Mouse (Mus musculus) lung, embryonic 16.5 days (tissue): ENCODE data around the gene Rtel1. TPM values are rescaled to one million over a fixed set of nuclear protein-coding genes. Genes with fewer than 3 reads are reported as not detected.

Source experiments
- ATAC-seq: fragments of 200-750 bp; cut with Nextera tagmentation; 2 replicates; pipeline ENCODE4 v1.8.0; 2017; ENCODE audit warnings: low read depth, mild to moderate bottlenecking, moderate library complexity
- H3K27ac ChIP-seq: fragments of 300-500 bp; sonication (generic); 2 replicates; pipeline ENCODE4 v1.5.1; 2014; ENCODE audit warnings: mild to moderate bottlenecking, control low read depth, low read length
- H3K27me3 ChIP-seq: fragments of 300-500 bp; sonication (generic); 2 replicates; pipeline ENCODE4 v1.6.1; 2014; ENCODE audit warnings: low read depth, low read length, mixed read lengths; ENCODE audit not compliant: control insufficient read depth, insufficient read depth
- H3K36me3 ChIP-seq: fragments of 300-500 bp; sonication (generic); 2 replicates; pipeline ENCODE4 v1.6.1; 2014; ENCODE audit warnings: low read length; ENCODE audit not compliant: control insufficient read depth, insufficient read depth
- H3K4me1 ChIP-seq: fragments of 300-500 bp; sonication (generic); replicated peaks from 2 replicates; pipeline ENCODE4 v1.6.1; 2014; ENCODE audit warnings: low read length, mixed read lengths; ENCODE audit not compliant: control insufficient read depth, insufficient read depth
- H3K4me2 ChIP-seq: fragments of 300-500 bp; sonication (generic); 2 replicates; pipeline ENCODE4 v1.6.1; 2014; ENCODE audit warnings: low read depth, low read length, control low read depth
- H3K4me3 ChIP-seq: fragments of 300-500 bp; sonication (generic); 2 replicates; pipeline ENCODE4 v1.5.1; 2014; ENCODE audit warnings: mild to moderate bottlenecking, low read length, control low read depth
- H3K9ac ChIP-seq: fragments of 300-500 bp; sonication (generic); 2 replicates; pipeline ENCODE4 v1.6.1; 2014; ENCODE audit warnings: low read length, control low read depth
- H3K9me3 ChIP-seq: fragments of 300-500 bp; sonication (generic); 2 replicates; pipeline ENCODE4 v1.6.1; 2016; ENCODE audit warnings: low read length; ENCODE audit not compliant: control insufficient read depth
- WGBS: fragments of 180-500 bp; shearing (Covaris S2); extraction: QIAGEN DNeasy Blood & Tissue Kit; methylation state at CpG from one replicate; pipeline ENCODE4 v1.1.7; 2014; 5-methylcytosine and 5-hydroxymethylcytosine counted together
- polyA plus RNA-seq: library from polyadenylated mRNA; unstranded; fragments of >200 nt; fragmentation: Nextera tagmentation; extraction: Ambion mirVana; gene quantifications from 2 replicates; pipeline ENCODE4 v1.2.1, GENCODE M21; 2015

Rtel1 gene
- polyA plus RNA-seq, 1 experiment from 2014 or later = 47.8 TPM

DNA sequence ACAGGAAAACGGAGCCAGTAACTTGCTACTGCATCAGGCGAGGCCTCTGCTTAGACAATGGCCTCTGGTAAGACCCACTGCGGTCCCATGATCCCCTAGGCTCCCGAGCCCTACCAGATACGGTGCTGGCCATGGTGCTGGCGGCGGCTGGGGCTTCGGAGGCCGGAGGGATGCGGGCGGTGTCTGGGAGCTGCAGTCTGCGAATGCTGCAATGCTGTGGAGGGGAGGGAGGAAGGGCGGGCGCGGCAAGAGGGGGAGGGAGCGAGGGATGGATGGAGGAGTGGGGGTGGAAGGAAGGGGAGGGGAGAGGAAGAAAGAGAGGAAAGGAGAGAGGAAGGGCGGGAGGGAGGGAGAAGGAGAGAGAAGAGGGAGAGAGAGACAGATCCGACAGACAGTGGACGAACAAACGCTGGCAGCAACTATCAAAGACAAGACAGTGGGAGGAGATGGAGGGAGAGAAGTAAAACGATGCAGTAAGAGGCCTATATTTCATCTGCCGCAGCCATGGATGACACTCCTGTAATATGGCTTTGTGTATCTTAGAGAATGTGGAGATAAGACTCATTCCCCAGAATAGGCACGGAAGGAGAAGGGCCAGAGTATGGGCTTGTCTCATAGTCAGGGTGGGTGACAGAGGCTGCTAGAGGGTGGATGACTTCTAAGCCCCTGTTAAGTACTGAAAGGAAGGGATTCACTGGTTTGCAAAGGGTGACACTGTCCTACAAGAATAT, 5.3 kb upstream of the Rtel1 start, which contains the start of gene Stmn3:
TSS of gene Stmn3 (minus strand) at position 421 of the 731 bp plus-strand sequence.
- H3K36me3 ChIP-seq = no peaks in the 10 kb centered on the region
- peaks cover 32% of the 10 kb centered on the region for H3K27me3 ChIP-seq
- peaks cover 5% of the 10 kb centered on the region; the same call in 1 of the 2 replicates for H3K4me1 ChIP-seq
- H3K4me3 ChIP-seq = no peak within 1 kb of the TSS
- no peak within 1 kb of the TSS for H3K9ac ChIP-seq
- no peak within 1 kb of the TSS; the same call in 1 of the 2 replicates for H3K4me2 ChIP-seq
- H3K9me3 ChIP-seq = no peaks in the 10 kb centered on the region
- H3K27ac ChIP-seq = no peak within 1 kb of the TSS
- 5% methylated on average over 23 of the region's 23 CpGs for WGBS
- peak; percentile 57 for ATAC-seq

DNA sequence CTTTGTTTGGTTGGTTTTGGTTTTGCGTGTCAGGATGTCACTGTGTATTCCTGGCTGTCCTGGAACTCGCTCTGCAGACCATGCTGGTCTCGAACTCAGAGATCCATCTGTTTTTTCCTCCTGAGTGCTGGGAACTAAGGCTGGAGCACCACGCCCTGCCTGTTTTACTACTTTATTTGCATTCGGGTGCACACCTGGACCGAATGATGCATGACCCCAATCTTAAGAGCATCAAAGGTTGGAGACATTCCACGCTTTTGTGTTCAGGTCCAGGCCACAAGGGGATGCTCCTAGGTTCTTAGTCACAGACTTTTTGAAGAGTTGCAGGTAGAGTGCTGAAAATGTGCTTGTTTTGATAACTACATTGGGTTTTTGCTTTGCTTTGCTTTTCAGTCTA, 562 bp downstream of the Rtel1 start:
- Histone ChIP-seq H3K36me3 (peaks cover 28% of the 10 kb centered on the region), H3K4me3 (peak overlapping the region; percentile 71), H3K4me2 (peak overlapping the region; percentile 77), H3K27me3 (no peaks in the 10 kb centered on the region), H3K4me1 (peaks cover 8% of the 10 kb centered on the region), H3K9ac (peak overlapping the region; percentile 70), H3K9me3 (no peaks in the 10 kb centered on the region), H3K27ac (peak overlapping the region; percentile 78; the same call in 1 of the 2 replicates)
- peak; percentile 24 for ATAC-seq
- WGBS = 8% methylated on average over 7 of the region's 7 CpGs

GRCm38 (mm10) chr2:181322136-181322535, 2.6 kb downstream of the Rtel1 start:
- no peak overlapping the region for H3K4me3 ChIP-seq
- WGBS = 81% methylated on average over 5 of the region's 5 CpGs

GRCm38 (mm10) chr2:181326098-181326497, 6.6 kb downstream of the Rtel1 start:
- no peak overlapping the region for H3K4me3 ChIP-seq
- peaks cover 53% of the 10 kb centered on the region for H3K36me3 ChIP-seq
- ATAC-seq = no peak
- H3K9ac ChIP-seq = no peak overlapping the region
- no peaks in the 10 kb centered on the region for H3K27me3 ChIP-seq
- H3K27ac ChIP-seq = no peak overlapping the region
- H3K4me1 ChIP-seq = no peaks in the 10 kb centered on the region
- no peak overlapping the region for H3K4me2 ChIP-seq
- WGBS = 90% methylated on average over 2 of the region's 2 CpGs
- H3K9me3 ChIP-seq = no peaks in the 10 kb centered on the region

More at GRCm38 (mm10) chr2:181322136-181322535, 2.6 kb downstream of the Rtel1 start:
- Histone ChIP-seq H3K4me2 (no peak overlapping the region), H3K27me3 (no peaks in the 10 kb centered on the region), H3K27ac (no peak overlapping the region), H3K9me3 (no peaks in the 10 kb centered on the region), H3K4me1 (peaks cover 8% of the 10 kb centered on the region), H3K9ac (no peak overlapping the region), H3K36me3 (peaks cover 33% of the 10 kb centered on the region)
- ATAC-seq = no peak

DNA sequence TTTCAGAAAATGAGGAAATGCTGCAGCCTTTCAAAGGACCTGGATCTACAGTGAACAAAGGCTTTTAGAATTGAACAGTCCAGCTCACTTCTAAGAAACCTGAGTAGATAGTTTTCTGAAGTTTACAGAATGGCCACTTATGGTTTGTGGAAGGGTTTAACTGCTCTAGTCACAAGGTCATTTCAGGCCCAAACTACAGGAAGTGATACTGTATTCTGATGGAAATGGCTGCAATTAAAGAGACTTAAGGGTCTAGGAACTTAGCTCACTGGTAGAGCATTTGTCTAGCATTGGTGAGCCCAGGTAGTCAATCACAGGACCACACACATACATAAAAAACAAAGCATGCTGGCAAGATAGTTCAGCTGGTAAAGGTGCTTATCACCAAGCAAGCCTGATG, 13.0 kb downstream of the Rtel1 start:
- ATAC-seq = no peak
- no peak overlapping the region for H3K9ac ChIP-seq
- H3K4me1 ChIP-seq = no peaks in the 10 kb centered on the region
- no peaks in the 10 kb centered on the region for H3K9me3 ChIP-seq
- no peak overlapping the region for H3K27ac ChIP-seq
- H3K4me3 ChIP-seq = no peak overlapping the region
- H3K4me2 ChIP-seq = no peak overlapping the region
- no peaks in the 10 kb centered on the region for H3K27me3 ChIP-seq
- peaks cover 36% of the 10 kb centered on the region for H3K36me3 ChIP-seq

GRCm38 (mm10) chr2:181334023-181334422, 14.5 kb downstream of the Rtel1 start:
- Histone ChIP-seq H3K27me3 (no peaks in the 10 kb centered on the region), H3K4me3 (no peak overlapping the region), H3K4me1 (no peaks in the 10 kb centered on the region), H3K9me3 (no peaks in the 10 kb centered on the region), H3K9ac (no peak overlapping the region), H3K27ac (no peak overlapping the region), H3K4me2 (no peak overlapping the region), H3K36me3 (peaks cover 27% of the 10 kb centered on the region)
- WGBS = 48% methylated on average over 3 of the region's 3 CpGs
- ATAC-seq = peak; percentile 38; the same call in 1 of the 2 replicates

GRCm38 (mm10) chr2:181340426-181340825, 20.9 kb downstream of the Rtel1 start:
- peaks cover 25% of the 10 kb centered on the region for H3K36me3 ChIP-seq
- no peak overlapping the region for H3K4me2 ChIP-seq
- no peaks in the 10 kb centered on the region for H3K9me3 ChIP-seq
- H3K27me3 ChIP-seq = no peaks in the 10 kb centered on the region
- no peak overlapping the region for H3K27ac ChIP-seq
- H3K4me3 ChIP-seq = no peak overlapping the region
- no peak for ATAC-seq
- H3K9ac ChIP-seq = no peak overlapping the region
- WGBS = 82% methylated on average over 4 of the region's 4 CpGs
- no peaks in the 10 kb centered on the region for H3K4me1 ChIP-seq

DNA sequence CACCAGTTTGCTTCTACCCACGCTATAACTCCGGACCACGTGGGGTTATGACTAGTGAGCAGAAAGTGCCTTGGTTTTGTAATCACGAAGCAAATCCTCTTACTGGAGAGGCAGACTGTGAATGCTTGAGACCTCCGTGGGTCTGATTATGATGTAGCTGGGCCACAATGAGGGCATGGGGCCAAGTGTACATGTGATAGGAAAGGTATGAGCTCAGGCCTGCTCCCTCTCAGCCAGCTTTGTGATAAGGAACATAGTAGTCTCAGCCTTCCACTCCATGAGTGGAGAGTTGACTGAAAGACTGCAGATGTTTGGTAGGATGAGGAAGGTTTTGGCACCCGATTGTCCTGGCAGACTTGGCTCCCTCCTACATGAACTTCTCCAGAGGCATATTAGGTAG, 23.2 kb downstream of the Rtel1 start:
- H3K9ac ChIP-seq = no peak overlapping the region
- H3K9me3 ChIP-seq = no peaks in the 10 kb centered on the region
- H3K27ac ChIP-seq = no peak overlapping the region
- H3K4me2 ChIP-seq = no peak overlapping the region
- no peak for ATAC-seq
- no peaks in the 10 kb centered on the region for H3K27me3 ChIP-seq
- H3K4me3 ChIP-seq = no peak overlapping the region
- peaks cover 19% of the 10 kb centered on the region for H3K36me3 ChIP-seq
- 89% methylated on average over 6 of the region's 6 CpGs for WGBS
- no peaks in the 10 kb centered on the region for H3K4me1 ChIP-seq

DNA sequence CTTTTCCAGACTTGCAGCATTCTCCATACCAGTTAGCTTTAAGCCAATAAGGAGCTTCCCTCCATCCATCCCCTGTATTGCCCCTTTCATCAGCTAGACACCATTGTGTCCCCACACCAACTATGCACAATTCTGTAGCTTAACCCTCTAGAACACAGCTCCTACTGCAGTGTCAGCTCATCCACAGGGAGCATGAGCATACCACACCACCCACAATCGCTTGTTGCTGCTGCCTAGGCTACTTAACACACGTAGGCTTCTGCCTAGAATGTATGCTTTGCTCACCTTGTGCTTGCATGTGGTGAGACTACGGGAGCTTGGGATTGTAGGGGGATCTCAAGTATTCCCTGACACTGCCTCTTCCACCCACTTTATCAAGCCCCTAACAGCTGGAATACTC, 37.2 kb downstream of the Rtel1 start:
- H3K4me1 ChIP-seq = no peaks in the 10 kb centered on the region
- H3K4me2 ChIP-seq = no peak overlapping the region
- H3K9ac ChIP-seq = no peak overlapping the region
- ATAC-seq = no peak
- no peaks in the 10 kb centered on the region for H3K27me3 ChIP-seq
- H3K36me3 ChIP-seq = peaks cover 27% of the 10 kb centered on the region
- H3K9me3 ChIP-seq = no peaks in the 10 kb centered on the region
- no peak overlapping the region for H3K4me3 ChIP-seq
- H3K27ac ChIP-seq = no peak overlapping the region
- 74% methylated on average over 3 of the region's 3 CpGs for WGBS
